Mouse (Mus musculus) forebrain, embryonic 12.5 days (tissue): ENCODE results near the gene Lin7b. TPM values are rescaled to one million over a fixed set of nuclear protein-coding genes. Genes with fewer than 3 reads are reported as not detected.

Experiments
- ATAC-seq: fragments of 200-750 bp; cut with Nextera tagmentation; 2 replicates; pipeline ENCODE4 v1.8.0; 2017; ENCODE audit warnings: moderate TSS enrichment; ENCODE audit not compliant: low FRiP score
- H3K27ac ChIP-seq: fragments of 300-500 bp; sonication (generic); 2 replicates; pipeline ENCODE4 v1.5.1; 2016; ENCODE audit warnings: mild to moderate bottlenecking
- H3K27me3 ChIP-seq: fragments of 300-500 bp; sonication (generic); 2 replicates; pipeline ENCODE4 v1.6.1; 2016; ENCODE audit warnings: mild to moderate bottlenecking
- H3K36me3 ChIP-seq: fragments of 300-500 bp; sonication (generic); replicated peaks from 2 replicates; pipeline ENCODE4 v1.6.1; 2016; ENCODE audit warnings: mild to moderate bottlenecking
- H3K4me1 ChIP-seq: fragments of 300-500 bp; sonication (generic); 2 replicates; pipeline ENCODE4 v1.6.1; 2016
- H3K4me2 ChIP-seq: fragments of 300-500 bp; sonication (generic); 2 replicates; pipeline ENCODE4 v1.6.1; 2016; ENCODE audit warnings: mild to moderate bottlenecking, moderate library complexity
- H3K4me3 ChIP-seq: fragments of 300-500 bp; sonication (generic); replicated peaks from 2 replicates; pipeline ENCODE4 v1.5.1; 2016; ENCODE audit warnings: mild to moderate bottlenecking
- H3K9ac ChIP-seq: fragments of 300-500 bp; sonication (generic); 2 replicates; pipeline ENCODE4 v1.6.1; 2016; ENCODE audit warnings: mild to moderate bottlenecking
- H3K9me3 ChIP-seq: fragments of 300-500 bp; sonication (generic); 2 replicates; pipeline ENCODE4 v1.6.1; 2016
- WGBS: fragments of 180-500 bp; shearing (Covaris S2); methylation state at CpG from one replicate; pipeline ENCODE4 v1.1.7; 2016; 5-methylcytosine and 5-hydroxymethylcytosine counted together
- polyA plus RNA-seq: library from polyadenylated mRNA; unstranded; fragments of >200 nt; fragmentation: Nextera tagmentation; extraction: Ambion mirVana; gene quantifications from 2 replicates; pipeline ENCODE4 v1.2.1, GENCODE M21; 2016

Lin7b gene
- polyA plus RNA-seq, result 3.1 TPM in 2 replicates

GRCm38 (mm10) chr7:45370475-45371311 is at the start of gene Lin7b:
TSS of gene Lin7b (minus strand) at chr7:45370583.
- H3K27me3 ChIP-seq, result peaks cover 29% of the 10 kb centered on the region
- ATAC-seq, result peak; percentile 60
- H3K9ac ChIP-seq, result peak within 1 kb of the TSS; percentile 41
- no peak within 1 kb of the TSS for H3K27ac ChIP-seq
- peaks cover 38% of the 10 kb centered on the region for H3K4me1 ChIP-seq
- H3K36me3 ChIP-seq, result peaks cover 33% of the 10 kb centered on the region
- H3K4me2 ChIP-seq, result peak within 1 kb of the TSS; percentile 75
- 12% methylated on average over 27 of the region's 28 CpGs for WGBS
- H3K4me3 ChIP-seq, result peak within 1 kb of the TSS; percentile 43
- no peaks in the 10 kb centered on the region for H3K9me3 ChIP-seq

GRCm38 (mm10) chr7:45417962-45418492 is 47.6 kb upstream of the Lin7b start:
- no peaks in the 10 kb centered on the region for H3K9me3 ChIP-seq
- 9% methylated on average over 13 of the region's 13 CpGs for WGBS
- H3K9ac ChIP-seq, result no peak overlapping the region
- peaks cover 86% of the 10 kb centered on the region for H3K27me3 ChIP-seq
- H3K4me2 ChIP-seq, result no peak overlapping the region
- no peak overlapping the region for H3K4me3 ChIP-seq
- H3K4me1 ChIP-seq, result peaks cover 18% of the 10 kb centered on the region
- H3K36me3 ChIP-seq, result peaks cover 26% of the 10 kb centered on the region
- ATAC-seq, result no peak
- H3K27ac ChIP-seq, result no peak overlapping the region

- no peak for ATAC-seq
- WGBS, result 13% methylated on average over 37 of the region's 37 CpGs
- 0 out of 2 replicates have a peak, but pooled peaks cover 2% of the 10 kb centered on the region for H3K36me3 ChIP-seq
- peaks cover 98% of the 10 kb centered on the region for H3K27me3 ChIP-seq
- H3K4me3 ChIP-seq, result peak overlapping the region; percentile 19; the same call in 1 of the 2 replicates
- H3K4me1 ChIP-seq, result peaks cover 18% of the 10 kb centered on the region
- H3K9ac ChIP-seq, result no peak overlapping the region
- no peaks in the 10 kb centered on the region for H3K9me3 ChIP-seq
- H3K4me2 ChIP-seq, result no peak overlapping the region
- no peak overlapping the region for H3K27ac ChIP-seq
These were observed 45.3 kb upstream of the Lin7b start for GRCm38 (mm10) chr7:45415636-45416035.

- H3K27ac ChIP-seq, result no peak overlapping the region
- H3K4me3 ChIP-seq, result no peak overlapping the region
- H3K36me3 ChIP-seq, result no peaks in the 10 kb centered on the region
- peaks cover 98% of the 10 kb centered on the region for H3K27me3 ChIP-seq
- ATAC-seq, result no peak
- 50% methylated on average over 12 of the region's 12 CpGs for WGBS
- peaks cover 18% of the 10 kb centered on the region for H3K4me1 ChIP-seq
- H3K9ac ChIP-seq, result no peak overlapping the region
- no peaks in the 10 kb centered on the region for H3K9me3 ChIP-seq
- H3K4me2 ChIP-seq, result no peak overlapping the region
These were observed 44.4 kb upstream of the Lin7b start for GRCm38 (mm10) chr7:45414740-45415224.

GRCm38 (mm10) chr7:45413864-45414739 is 43.7 kb upstream of the Lin7b start:
- peak overlapping the region; percentile 86 for H3K4me2 ChIP-seq
- ATAC-seq, result peak; percentile 42; the same call in 1 of the 2 replicates

GRCm38 (mm10) chr7:45413113-45413863 is 42.9 kb upstream of the Lin7b start, which contains the start of gene Ntf5:
TSS of gene Ntf5 (plus strand) at chr7:45413695.
- ATAC-seq, result peak; percentile 69
- H3K27ac ChIP-seq, result no peak within 1 kb of the TSS
- H3K4me1 ChIP-seq, result peaks cover 18% of the 10 kb centered on the region
- 3% methylated on average over 39 of the region's 45 CpGs for WGBS
- no peaks in the 10 kb centered on the region for H3K9me3 ChIP-seq
- H3K27me3 ChIP-seq, result peaks cover 98% of the 10 kb centered on the region
- no peaks in the 10 kb centered on the region for H3K36me3 ChIP-seq
- peak within 1 kb of the TSS; percentile 86 for H3K4me2 ChIP-seq
- peak within 1 kb of the TSS; percentile 52 for H3K4me3 ChIP-seq
- H3K9ac ChIP-seq, result peak within 1 kb of the TSS; percentile 61

More at GRCm38 (mm10) chr7:45413864-45414739, 43.7 kb upstream of the Lin7b start:
- Histone ChIP-seq H3K4me1 (peaks cover 18% of the 10 kb centered on the region), H3K27ac (no peak overlapping the region), H3K4me3 (peak overlapping the region; percentile 52), H3K9me3 (no peaks in the 10 kb centered on the region), H3K27me3 (peaks cover 98% of the 10 kb centered on the region), H3K9ac (peak overlapping the region; percentile 61), H3K36me3 (no peaks in the 10 kb centered on the region)
- WGBS, result 2% methylated on average over 25 of the region's 27 CpGs

- Histone ChIP-seq H3K27ac (no peak overlapping the region), H3K27me3 (peaks cover 98% of the 10 kb centered on the region), H3K9ac (no peak overlapping the region), H3K4me1 (peaks cover 15% of the 10 kb centered on the region), H3K4me3 (no peak overlapping the region), H3K9me3 (no peaks in the 10 kb centered on the region), H3K36me3 (no peaks in the 10 kb centered on the region), H3K4me2 (no peak overlapping the region)
- no peak for ATAC-seq
- 90% methylated on average over 2 of the region's 2 CpGs for WGBS
These were observed 42.0 kb upstream of the Lin7b start for GRCm38 (mm10) chr7:45412421-45412820.

- WGBS, result 88% methylated on average over 8 of the region's 8 CpGs
- no peak overlapping the region for H3K9ac ChIP-seq
- ATAC-seq, result no peak
These were observed 39.2 kb upstream of the Lin7b start for GRCm38 (mm10) chr7:45409497-45410163.

GRCm38 (mm10) chr7:45408949-45409348 is 38.6 kb upstream of the Lin7b start:
- Histone ChIP-seq H3K27ac (no peak overlapping the region), H3K4me1 (peaks cover 22% of the 10 kb centered on the region), H3K36me3 (no peaks in the 10 kb centered on the region), H3K9me3 (no peaks in the 10 kb centered on the region), H3K27me3 (peaks cover 90% of the 10 kb centered on the region), H3K4me3 (no peak overlapping the region), H3K4me2 (no peak overlapping the region), H3K9ac (no peak overlapping the region)
- no peak for ATAC-seq
- 86% methylated on average over 17 of the region's 17 CpGs for WGBS

More at GRCm38 (mm10) chr7:45409497-45410163, 39.2 kb upstream of the Lin7b start:
- Histone ChIP-seq H3K27ac (no peak overlapping the region), H3K4me2 (no peak overlapping the region), H3K9me3 (no peaks in the 10 kb centered on the region), H3K36me3 (no peaks in the 10 kb centered on the region), H3K4me1 (peaks cover 27% of the 10 kb centered on the region), H3K27me3 (peaks cover 97% of the 10 kb centered on the region), H3K4me3 (no peak overlapping the region)

- 71% methylated on average over 7 of the region's 7 CpGs for WGBS
- Histone ChIP-seq H3K27ac (no peak overlapping the region), H3K36me3 (no peaks in the 10 kb centered on the region), H3K4me3 (no peak overlapping the region), H3K9ac (no peak overlapping the region), H3K27me3 (peaks cover 85% of the 10 kb centered on the region), H3K4me2 (no peak overlapping the region), H3K9me3 (no peaks in the 10 kb centered on the region), H3K4me1 (peaks cover 16% of the 10 kb centered on the region)
- ATAC-seq, result no peak
These were observed 38.0 kb upstream of the Lin7b start for GRCm38 (mm10) chr7:45408351-45408750.

- H3K4me1 ChIP-seq, result peaks cover 13% of the 10 kb centered on the region
- H3K9ac ChIP-seq, result no peak overlapping the region
- H3K9me3 ChIP-seq, result no peaks in the 10 kb centered on the region
- no peak for ATAC-seq
- H3K36me3 ChIP-seq, result no peaks in the 10 kb centered on the region
- H3K27ac ChIP-seq, result no peak overlapping the region
- peaks cover 85% of the 10 kb centered on the region for H3K27me3 ChIP-seq
- H3K4me2 ChIP-seq, result no peak overlapping the region
- no peak overlapping the region for H3K4me3 ChIP-seq
- 86% methylated on average over 10 of the region's 10 CpGs for WGBS
These were observed 37.5 kb upstream of the Lin7b start for GRCm38 (mm10) chr7:45407836-45408235.
